10 mouse cellular contexts compared by ENCODE assay signal in genomic region chr13:99899670-99900556, GRCm38 (mm10). TPM values are rescaled to one million over a fixed set of nuclear protein-coding genes. Genes with fewer than 3 reads are reported as not detected.
A peak's percentile ranks its signal among the peaks of the same experiment; 100 is the strongest.
DNase-seq lines count a peak whose midpoint lies in the region; ATAC-seq and TF ChIP-seq lines count a peak whose summit lies in the region.
"Had no signal": no experiment of that assay in that cellular context is flagged by ENCODE, and none has a peak within 500 bp of the region (broad histone marks: within the 10 kb centered on the region; RNA-seq: fewer than 3 reads in every experiment).

No protein-coding gene starts in this region.

- H3K4me1 ChIP-seq in intestine, embryonic 14.5 days (replicated peaks; ENCODE audit: control insufficient read depth, insufficient read depth, low read length), result no peaks in the 10 kb centered on the region
- peaks cover 7% of the 10 kb centered on the region for H3K4me1 ChIP-seq in intestine, embryonic 16.5 days (ENCODE audit: control insufficient read depth, insufficient read depth, low read length)
- peaks cover 6% of the 10 kb centered on the region; the same call in 1 of the 2 replicates for H3K4me1 ChIP-seq in forebrain, postnatal 0 days (ENCODE audit: insufficient read depth)
- peaks cover 9% of the 10 kb centered on the region for H3K4me1 ChIP-seq in midbrain, embryonic 14.5 days (ENCODE audit: control insufficient read depth, insufficient read depth, low read length)

- peaks cover 37% of the 10 kb centered on the region for H3K27me3 ChIP-seq in intestine, embryonic 14.5 days (replicated peaks; ENCODE audit: control insufficient read depth, insufficient read depth, low read length)
- peaks cover 22% of the 10 kb centered on the region for H3K27me3 ChIP-seq in intestine, embryonic 16.5 days (replicated peaks; ENCODE audit: control insufficient read depth, insufficient read depth, low read length)
- H3K27me3 ChIP-seq in forebrain, postnatal 0 days (ENCODE audit: insufficient read depth, low read length), result peaks cover 20% of the 10 kb centered on the region
- peaks cover 23% of the 10 kb centered on the region for H3K27me3 ChIP-seq in midbrain, embryonic 14.5 days (ENCODE audit: control insufficient read depth, insufficient read depth, low read length)

- TF ChIP-seq POLR2A in brain, embryonic 14.5 days (IDR thresholded peaks at IDR 0.05; ENCODE audit: borderline replicate concordance, extremely low read depth, insufficient read depth, insufficient read length, poor library complexity, severe bottlenecking), result no peak

- H3K36me3 ChIP-seq in intestine, embryonic 14.5 days (ENCODE audit: control insufficient read depth, insufficient read depth, low read length), result no peaks in the 10 kb centered on the region
- no peaks in the 10 kb centered on the region for H3K36me3 ChIP-seq in intestine, embryonic 16.5 days (ENCODE audit: control insufficient read depth, insufficient read depth, low read length)
- no peaks in the 10 kb centered on the region for H3K36me3 ChIP-seq in forebrain, postnatal 0 days (ENCODE audit: insufficient read depth)
- no peaks in the 10 kb centered on the region for H3K36me3 ChIP-seq in midbrain, embryonic 14.5 days (ENCODE audit: control insufficient read depth, insufficient read depth, low read length)

- peak overlapping the region; percentile 22; the same call in 1 of the 2 replicates for H3K4me2 ChIP-seq in intestine, embryonic 14.5 days (ENCODE audit: low read length)
- H3K4me2 ChIP-seq in intestine, embryonic 16.5 days (ENCODE audit: low read depth, low read length), result no peak overlapping the region
- H3K4me2 ChIP-seq in forebrain, postnatal 0 days (ENCODE audit: low read depth), result peak overlapping the region; percentile 59
- H3K4me2 ChIP-seq in midbrain, embryonic 14.5 days (ENCODE audit: low read length), result peak overlapping the region; percentile 81

- H3K4me3 ChIP-seq in intestine, embryonic 14.5 days (ENCODE audit: low read depth, low read length), result no peak overlapping the region
- no peak overlapping the region; the same call in 1 of the 2 replicates for H3K4me3 ChIP-seq in intestine, embryonic 16.5 days (ENCODE audit: low read length)
- peak overlapping the region; percentile 35 for H3K4me3 ChIP-seq in forebrain, postnatal 0 days (ENCODE audit: low read depth, low read length)
- H3K4me3 ChIP-seq in midbrain, embryonic 14.5 days (replicated peaks; ENCODE audit: low read depth, low read length), result peak overlapping the region; percentile 38
- H3K4me3 ChIP-seq: erythroblast, embryonic 14.5 days had no signal

- H3K27ac ChIP-seq in intestine, embryonic 14.5 days (ENCODE audit: low read depth), result no peak overlapping the region
- H3K27ac ChIP-seq in intestine, embryonic 16.5 days (ENCODE audit: low read length), result no peak overlapping the region
- H3K27ac ChIP-seq in forebrain, postnatal 0 days (ENCODE audit: low read depth, low read length), result no peak overlapping the region
- H3K27ac ChIP-seq in midbrain, embryonic 14.5 days (replicated peaks; ENCODE audit: low read depth, low read length), result no peak overlapping the region

- no peaks in the 10 kb centered on the region for H3K9me3 ChIP-seq in intestine, embryonic 14.5 days (ENCODE audit: control insufficient read depth, low read length)
- no peaks in the 10 kb centered on the region for H3K9me3 ChIP-seq in intestine, embryonic 16.5 days (ENCODE audit: control insufficient read depth, low read length)
- H3K9me3 ChIP-seq in forebrain, postnatal 0 days (ENCODE audit: low read length), result no peaks in the 10 kb centered on the region
- H3K9me3 ChIP-seq in midbrain, embryonic 14.5 days (ENCODE audit: control insufficient read depth, low read length), result no peaks in the 10 kb centered on the region

- no peak for ATAC-seq in intestine, embryonic 14.5 days (replicated peaks; ENCODE audit: low FRiP score, low TSS enrichment, low read depth)
- ATAC-seq in intestine, embryonic 16.5 days, result no peak
- ATAC-seq in forebrain, postnatal 0 days, result peak; percentile 50
- no peak for ATAC-seq in midbrain, embryonic 14.5 days (ENCODE audit: low FRiP score, low TSS enrichment)
- ATAC-seq in megakaryocyte, adult 5-6 weeks (ENCODE audit: poor library complexity, severe bottlenecking), result no peak

- no peak for TF ChIP-seq CTCF in brain, embryonic 14.5 days (IDR thresholded peaks at IDR 0.05; ENCODE audit: borderline replicate concordance, extremely low read depth, insufficient read depth, insufficient read length)
- no peak for TF ChIP-seq CTCF in forebrain, postnatal 0 days (IDR thresholded peaks at IDR 0.05; ENCODE audit: low read depth)

- DNase-seq in intestine, embryonic 14.5 days (ENCODE audit: low spot score), result peak; percentile 61
- DNase-seq in brain, embryonic 14.5 days (ENCODE audit: low read depth), result peak; percentile 25
- DNase-seq in forebrain, postnatal 0 days, result peak; percentile 15
- peak; percentile 39 for DNase-seq in midbrain, embryonic 14.5 days
- DNase-seq in liver, result no peak
- no peak for DNase-seq in thymus, postnatal 14 days
- DNase-seq: layer of hippocampus, adult 9-11 months had no signal

- no peak overlapping the region for H3K9ac ChIP-seq in intestine, embryonic 14.5 days (ENCODE audit: low read length)
- H3K9ac ChIP-seq in intestine, embryonic 16.5 days (ENCODE audit: low read depth, low read length), result no peak overlapping the region
- H3K9ac ChIP-seq in forebrain, postnatal 0 days, result peak overlapping the region; percentile 31; the same call in 1 of the 2 replicates
- H3K9ac ChIP-seq in midbrain, embryonic 14.5 days (replicated peaks; ENCODE audit: low read length), result peak overlapping the region; percentile 45

- WGBS in intestine, embryonic 14.5 days, result 8% methylated on average over 38 of the region's 38 CpGs
- WGBS in intestine, embryonic 16.5 days, result 10% methylated on average over 38 of the region's 38 CpGs
- 5% methylated on average over 38 of the region's 38 CpGs for WGBS in forebrain, postnatal 0 days
- WGBS in midbrain, embryonic 14.5 days, result 4% methylated on average over 38 of the region's 38 CpGs

RNA-seq across cellular contexts. Expression of gene Cartpt, which starts 1.0 kb away (rescaled TPM):
- polyA plus RNA-seq in intestine, embryonic 14.5 days (2014; fragmentation: Nextera tagmentation; extraction: Ambion mirVana), result 42.3 and 51.3 TPM in 2 replicates
- polyA plus RNA-seq in intestine, embryonic 16.5 days (2015; fragmentation: Nextera tagmentation; extraction: Ambion mirVana), result 20.8 and 25.7 TPM in 2 replicates
- 4.7 and 7.6 TPM in 2 replicates for polyA plus RNA-seq in brain, embryonic 14.5 days (2012; rRNA removed)
- total RNA-seq in forebrain, postnatal 0 days (2014; rRNA removed), result 3.0 and 3.2 TPM in 2 replicates
- polyA plus RNA-seq in forebrain, postnatal 0 days (2015; fragmentation: Nextera tagmentation; extraction: Ambion mirVana), result 4.4 and 8.0 TPM in 2 replicates
- 18.4 and 24.8 TPM in 2 replicates for polyA plus RNA-seq in midbrain, embryonic 14.5 days (2014; fragmentation: Nextera tagmentation; extraction: Ambion mirVana)
- not detected in 2 replicates for total RNA-seq in megakaryocyte, adult 5-6 weeks (2015)
- total RNA-seq in megakaryocyte, adult 5-6 weeks (2017), result not detected in 2 replicates
- polyA plus RNA-seq: erythroblast, embryonic 14.5 days had no signal

Comparison
In these comparisons a context has a peak if more than half of its experiments do, and no peak if none do; other contexts are left out.
1. DNase-seq: peak in intestine, embryonic 14.5 days (single experiment), brain, embryonic 14.5 days (single experiment), forebrain, postnatal 0 days (single experiment) and midbrain, embryonic 14.5 days (single experiment); none in liver (single experiment) and thymus, postnatal 14 days (single experiment).
2. H3K4me3 ChIP-seq: peak in forebrain, postnatal 0 days (single experiment) and midbrain, embryonic 14.5 days (single experiment); none in intestine, embryonic 14.5 days (single experiment) and intestine, embryonic 16.5 days (single experiment).
3. H3K9ac ChIP-seq: peak in forebrain, postnatal 0 days (single experiment) and midbrain, embryonic 14.5 days (single experiment); none in intestine, embryonic 14.5 days (single experiment) and intestine, embryonic 16.5 days (single experiment).